Mouse (Mus musculus): ENCODE results near the gene Atp2a3. TPM values are rescaled to one million over a fixed set of nuclear protein-coding genes. Genes with fewer than 3 reads are reported as not detected.
A peak's percentile ranks its signal among the peaks of the same experiment; 100 is the strongest.

Atp2a3 gene
- polyA plus RNA-seq, 1 experiment from 2014 or later = 0.68 TPM

DNA sequence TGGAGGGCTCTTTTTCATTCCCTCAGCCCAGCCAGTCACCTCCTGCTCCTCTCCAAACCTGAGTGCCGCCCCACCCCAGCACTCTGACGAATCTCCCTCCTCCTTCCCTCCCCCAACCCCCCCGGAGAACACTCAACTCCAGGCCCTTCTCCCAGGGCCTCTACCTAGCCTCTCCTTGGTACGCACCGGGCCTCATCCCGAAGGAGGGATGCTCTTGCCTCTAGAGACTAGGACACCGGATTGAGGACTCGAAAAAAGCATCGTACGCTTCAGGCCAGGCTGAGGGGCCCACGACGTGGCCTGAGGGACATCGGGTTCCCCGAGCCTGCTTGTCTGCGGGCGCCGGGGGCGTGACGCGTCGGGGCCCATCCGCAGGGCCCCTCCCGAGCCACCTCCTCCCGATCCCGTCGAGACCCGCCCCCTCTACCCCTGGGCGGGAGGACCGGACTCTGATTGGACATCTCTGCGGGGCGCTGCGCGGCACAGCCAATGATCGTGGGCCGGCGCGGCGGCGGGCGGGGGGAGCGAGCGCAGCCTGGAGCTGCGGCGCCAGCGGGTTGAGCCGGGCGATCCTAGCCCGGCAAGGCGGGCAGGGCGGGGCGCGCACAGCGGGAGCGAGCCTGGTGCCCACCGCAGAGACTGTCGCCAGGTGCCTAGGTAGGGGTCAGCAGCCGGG lies 57.6 kb downstream of the Atp2a3 start, which contains the start of gene Camkk1:
Gene Camkk1 (plus strand): TSS at position 538 of the 676 bp plus-strand sequence.
- peak within 1 kb of the TSS; percentile 71 for H3K9ac ChIP-seq (ENCODE audit: low read depth, low read length)
- no peak within 1 kb of the TSS for H3K27ac ChIP-seq (ENCODE audit: low read depth, low read length)
- ATAC-seq (ENCODE audit: low FRiP score) (peak; percentile 96), DNase-seq (ENCODE audit: low spot score) (peak; percentile 94)
- WGBS = under 1% methylated on average over 55 of the region's 57 CpGs
- H3K27me3 ChIP-seq (ENCODE audit: control insufficient read depth, insufficient read depth, low read length) = peaks cover 20% of the 10 kb centered on the region
- H3K4me1 ChIP-seq (replicated peaks; ENCODE audit: control insufficient read depth, insufficient read depth, low read length) = peaks cover 3% of the 10 kb centered on the region; the same call in 1 of the 2 replicates
- no peaks in the 10 kb centered on the region for H3K9me3 ChIP-seq (ENCODE audit: control insufficient read depth, low read length)
- peak within 1 kb of the TSS; percentile 67 for H3K4me3 ChIP-seq (ENCODE audit: low read depth, low read length)
- H3K36me3 ChIP-seq (ENCODE audit: control insufficient read depth, insufficient read depth, low read length) = no peaks in the 10 kb centered on the region
- peak within 1 kb of the TSS; percentile 98 for H3K4me2 ChIP-seq (replicated peaks; ENCODE audit: low read depth, low read length)

DNA sequence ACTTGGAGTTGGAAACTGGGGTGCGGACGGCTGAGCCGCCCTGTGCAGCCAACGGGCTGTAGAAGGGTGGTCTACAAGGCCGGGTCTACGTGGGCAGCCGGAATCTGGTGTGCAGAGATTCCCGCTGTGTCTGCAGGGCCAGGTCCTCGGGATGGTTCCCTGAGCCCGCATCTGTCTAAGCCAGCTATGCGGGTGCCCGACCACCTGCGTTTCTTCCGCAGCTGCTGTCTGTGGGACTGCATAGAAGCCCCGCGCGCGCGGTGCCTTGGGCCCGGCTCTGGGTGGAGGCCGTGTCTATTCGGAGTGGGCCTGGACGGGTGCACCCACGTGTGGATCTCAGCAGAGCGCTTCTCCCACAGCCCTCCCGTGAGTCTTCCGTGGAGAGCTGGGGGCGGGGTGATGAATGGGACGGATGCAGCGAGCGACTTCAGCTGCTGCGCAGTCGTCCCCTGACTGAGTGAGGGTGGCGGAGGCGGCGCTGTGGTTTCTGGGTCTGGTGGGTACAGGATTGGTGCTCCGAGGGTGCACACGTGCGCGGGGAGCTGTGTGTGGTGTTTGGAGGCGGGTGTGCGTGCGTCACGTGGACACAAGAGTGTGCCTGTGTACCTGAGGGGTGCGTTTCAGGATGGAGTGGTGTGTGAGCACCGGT lies 58.3 kb downstream of the Atp2a3 start:
- H3K4me2 ChIP-seq (replicated peaks; ENCODE audit: low read depth, low read length) = peak overlapping the region; percentile 98
- H3K4me1 ChIP-seq (replicated peaks; ENCODE audit: control insufficient read depth, insufficient read depth, low read length) = peaks cover 3% of the 10 kb centered on the region; the same call in 1 of the 2 replicates
- H3K9ac ChIP-seq (ENCODE audit: low read depth, low read length) = peak overlapping the region; percentile 71
- DNase-seq (ENCODE audit: low spot score) = no peak
- WGBS = 2% methylated on average over 46 of the region's 46 CpGs
- peaks cover 20% of the 10 kb centered on the region for H3K27me3 ChIP-seq (ENCODE audit: control insufficient read depth, insufficient read depth, low read length)
- peak; percentile 80 for ATAC-seq (ENCODE audit: low FRiP score)
- no peaks in the 10 kb centered on the region for H3K36me3 ChIP-seq (ENCODE audit: control insufficient read depth, insufficient read depth, low read length)
- peak overlapping the region; percentile 67 for H3K4me3 ChIP-seq (ENCODE audit: low read depth, low read length)
- H3K27ac ChIP-seq (ENCODE audit: low read depth, low read length) = no peak overlapping the region
- H3K9me3 ChIP-seq (ENCODE audit: control insufficient read depth, low read length) = no peaks in the 10 kb centered on the region

DNA sequence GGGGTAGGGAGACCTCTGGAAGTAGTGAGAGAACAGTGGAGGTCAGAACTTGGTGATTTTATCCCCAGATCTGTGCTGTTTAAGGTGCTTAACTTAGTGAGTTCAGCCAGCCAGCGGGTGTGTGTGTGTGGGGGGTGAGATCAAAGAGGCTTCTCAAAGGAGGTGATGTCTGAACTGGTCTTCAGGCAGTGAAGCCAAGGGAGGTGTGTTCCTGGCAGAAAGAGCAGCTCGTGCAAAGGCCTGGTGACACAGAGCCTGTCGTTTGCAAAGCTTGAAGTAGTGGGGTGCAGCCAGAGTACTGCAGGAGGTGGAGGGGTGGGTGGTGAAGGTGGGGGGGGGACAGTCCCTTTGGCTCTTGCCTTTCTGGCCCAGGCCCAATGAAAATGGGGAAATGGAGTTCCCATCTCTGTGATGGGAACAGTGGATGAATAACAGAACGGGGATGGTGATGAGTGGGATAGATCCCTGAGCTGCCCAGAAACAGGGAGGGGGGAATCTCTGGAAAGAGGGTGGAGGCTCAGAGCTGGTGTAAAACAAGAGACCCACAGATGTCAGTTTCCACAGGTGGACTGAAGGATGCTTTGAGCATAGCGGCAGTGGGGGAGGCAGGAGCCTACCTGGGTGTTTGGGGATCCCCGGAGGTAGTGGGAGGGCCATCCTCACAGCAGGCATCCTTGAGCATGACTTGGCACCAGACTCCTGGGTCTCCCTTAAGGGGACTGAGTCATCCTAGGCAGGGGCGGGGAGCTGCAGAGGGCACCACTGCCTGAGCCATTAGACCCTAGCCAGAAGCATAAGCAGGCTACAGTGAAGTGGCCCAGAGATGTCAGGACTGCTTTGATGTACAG lies 60.2 kb downstream of the Atp2a3 start:
- Histone ChIP-seq H3K27me3 (ENCODE audit: control insufficient read depth, insufficient read depth, low read length) (peaks cover 20% of the 10 kb centered on the region), H3K36me3 (ENCODE audit: control insufficient read depth, insufficient read depth, low read length) (no peaks in the 10 kb centered on the region), H3K27ac (ENCODE audit: low read depth, low read length) (no peak overlapping the region), H3K4me3 (ENCODE audit: low read depth, low read length) (no peak overlapping the region), H3K9me3 (ENCODE audit: control insufficient read depth, low read length) (no peaks in the 10 kb centered on the region), H3K9ac (ENCODE audit: low read depth, low read length) (no peak overlapping the region), H3K4me2 (replicated peaks; ENCODE audit: low read depth, low read length) (no peak overlapping the region), H3K4me1 (replicated peaks; ENCODE audit: control insufficient read depth, insufficient read depth, low read length) (peaks cover 3% of the 10 kb centered on the region; the same call in 1 of the 2 replicates)
- ATAC-seq (ENCODE audit: low FRiP score) (no peak), DNase-seq (ENCODE audit: low spot score) (no peak)
- WGBS = 61% methylated on average over 7 of the region's 7 CpGs

DNA sequence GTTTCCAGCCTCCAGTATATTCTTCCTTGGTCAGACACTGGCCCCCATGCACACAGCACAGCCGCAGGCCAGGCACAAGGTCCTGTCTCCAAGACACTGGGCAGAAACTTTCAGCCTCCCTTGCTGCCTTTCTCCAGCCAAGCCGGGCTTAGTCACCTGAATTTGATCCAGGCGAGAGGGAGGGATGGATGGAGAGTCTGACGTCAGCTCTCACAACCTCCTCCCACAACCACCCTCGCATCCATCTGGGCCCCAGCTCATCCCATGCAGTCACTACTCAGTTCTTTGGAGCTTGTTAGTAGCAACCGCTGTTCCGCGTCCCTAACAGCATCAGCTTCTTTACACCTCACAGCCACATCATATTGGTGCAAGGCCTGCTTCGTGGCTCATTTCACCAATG lies 62.1 kb downstream of the Atp2a3 start:
- Histone ChIP-seq H3K4me1 (replicated peaks; ENCODE audit: control insufficient read depth, insufficient read depth, low read length) (peaks cover 3% of the 10 kb centered on the region; the same call in 1 of the 2 replicates), H3K27me3 (ENCODE audit: control insufficient read depth, insufficient read depth, low read length) (peaks cover 17% of the 10 kb centered on the region), H3K36me3 (ENCODE audit: control insufficient read depth, insufficient read depth, low read length) (no peaks in the 10 kb centered on the region), H3K4me3 (ENCODE audit: low read depth, low read length) (no peak overlapping the region), H3K9me3 (ENCODE audit: control insufficient read depth, low read length) (no peaks in the 10 kb centered on the region), H3K27ac (ENCODE audit: low read depth, low read length) (no peak overlapping the region), H3K9ac (ENCODE audit: low read depth, low read length) (no peak overlapping the region), H3K4me2 (replicated peaks; ENCODE audit: low read depth, low read length) (no peak overlapping the region)
- ATAC-seq (ENCODE audit: low FRiP score) (no peak), DNase-seq (ENCODE audit: low spot score) (no peak)
- 58% methylated on average over 9 of the region's 9 CpGs for WGBS

DNA sequence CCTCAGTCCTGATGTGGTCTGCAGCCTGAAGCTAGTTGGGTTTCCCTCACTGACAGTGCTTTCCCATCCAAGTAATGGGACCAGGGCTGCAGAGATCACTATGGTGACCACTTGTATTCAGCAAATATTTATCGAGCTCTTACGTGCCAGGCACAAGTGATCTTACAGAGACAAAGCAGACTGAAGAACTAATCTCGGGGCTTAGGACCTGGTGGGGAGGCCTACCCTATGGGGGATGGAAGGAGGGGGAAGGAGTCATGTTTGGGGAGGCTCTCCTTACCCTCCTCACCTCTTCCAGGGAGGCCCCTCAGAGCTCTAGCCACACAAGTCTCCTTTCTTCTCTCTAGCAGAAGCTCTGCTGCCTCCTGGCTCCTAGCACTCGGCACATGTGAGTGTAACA lies 62.9 kb downstream of the Atp2a3 start:
- peaks cover 3% of the 10 kb centered on the region; the same call in 1 of the 2 replicates for H3K4me1 ChIP-seq (replicated peaks; ENCODE audit: control insufficient read depth, insufficient read depth, low read length)
- no peak overlapping the region for H3K9ac ChIP-seq (ENCODE audit: low read depth, low read length)
- H3K4me2 ChIP-seq (replicated peaks; ENCODE audit: low read depth, low read length) = no peak overlapping the region
- DNase-seq (ENCODE audit: low spot score) (no peak), ATAC-seq (ENCODE audit: low FRiP score) (no peak)
- no peak overlapping the region for H3K27ac ChIP-seq (ENCODE audit: low read depth, low read length)
- H3K4me3 ChIP-seq (ENCODE audit: low read depth, low read length) = no peak overlapping the region
- WGBS = 49% methylated on average over 4 of the region's 4 CpGs
- H3K27me3 ChIP-seq (ENCODE audit: control insufficient read depth, insufficient read depth, low read length) = peaks cover 17% of the 10 kb centered on the region
- H3K9me3 ChIP-seq (ENCODE audit: control insufficient read depth, low read length) = no peaks in the 10 kb centered on the region
- no peaks in the 10 kb centered on the region for H3K36me3 ChIP-seq (ENCODE audit: control insufficient read depth, insufficient read depth, low read length)

DNA sequence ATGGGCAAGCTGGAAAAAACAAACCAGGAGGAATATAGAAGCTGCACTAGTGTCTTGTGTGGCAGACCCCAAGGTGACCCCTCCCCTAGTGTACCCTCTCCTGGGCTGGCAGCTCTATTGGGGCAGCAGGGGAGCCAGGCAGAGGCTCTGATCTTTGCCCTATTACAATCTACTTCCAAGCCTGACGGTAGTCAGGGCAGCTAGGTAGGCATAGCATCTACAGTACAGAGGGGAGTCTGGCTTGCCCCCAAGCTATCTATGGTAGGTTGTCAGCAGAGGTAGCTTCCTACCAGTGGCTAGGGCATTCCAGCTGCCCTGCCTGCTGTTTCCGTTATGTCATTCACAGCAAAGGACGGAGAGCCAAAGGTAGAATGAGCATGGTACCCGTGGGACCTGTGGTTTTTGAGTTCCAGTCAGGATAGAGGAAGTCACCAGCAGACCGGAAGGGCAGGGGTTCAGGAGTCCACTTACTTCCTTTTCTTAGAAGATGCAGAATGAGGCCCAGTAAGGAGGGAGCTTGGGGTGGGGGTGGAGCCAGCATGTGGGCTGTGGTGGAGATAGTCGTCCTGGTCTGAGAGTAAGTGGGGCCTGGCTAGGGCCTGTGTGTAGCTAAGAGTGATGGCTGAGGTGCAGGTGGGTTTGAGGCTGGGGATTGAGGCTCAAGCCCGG lies 63.4 kb downstream of the Atp2a3 start:
- no peaks in the 10 kb centered on the region for H3K36me3 ChIP-seq (ENCODE audit: control insufficient read depth, insufficient read depth, low read length)
- WGBS = 63% methylated on average over 7 of the region's 7 CpGs
- H3K27ac ChIP-seq (ENCODE audit: low read depth, low read length) = no peak overlapping the region
- H3K4me2 ChIP-seq (replicated peaks; ENCODE audit: low read depth, low read length) = no peak overlapping the region
- ATAC-seq (ENCODE audit: low FRiP score) = no peak
- H3K4me1 ChIP-seq (replicated peaks; ENCODE audit: control insufficient read depth, insufficient read depth, low read length) = peaks cover 3% of the 10 kb centered on the region; the same call in 1 of the 2 replicates
- H3K4me3 ChIP-seq (ENCODE audit: low read depth, low read length) = no peak overlapping the region
- no peak overlapping the region for H3K9ac ChIP-seq (ENCODE audit: low read depth, low read length)
- no peaks in the 10 kb centered on the region for H3K9me3 ChIP-seq (ENCODE audit: control insufficient read depth, low read length)
- peaks cover 15% of the 10 kb centered on the region for H3K27me3 ChIP-seq (ENCODE audit: control insufficient read depth, insufficient read depth, low read length)
- no peak for DNase-seq (ENCODE audit: low spot score)

DNA sequence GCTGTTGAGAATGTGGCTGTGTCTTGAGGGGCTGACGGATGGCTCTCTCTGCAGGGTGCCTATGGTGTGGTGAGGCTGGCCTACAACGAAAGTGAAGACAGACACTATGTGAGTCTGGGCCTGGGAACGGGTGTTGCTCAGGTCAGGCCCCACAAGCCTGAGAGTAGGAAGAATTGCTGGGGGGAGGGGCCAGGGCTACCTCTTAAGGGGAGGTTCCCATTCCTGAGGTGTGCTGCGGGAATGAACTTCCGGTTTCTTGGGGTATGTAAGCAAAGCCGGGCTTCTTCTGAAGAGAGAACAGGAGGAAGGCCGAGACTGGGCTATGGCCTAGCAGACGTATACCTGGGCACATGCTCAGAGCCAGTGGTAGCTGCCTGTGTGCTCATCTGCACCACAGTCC lies 66.0 kb downstream of the Atp2a3 start:
- Histone ChIP-seq H3K9me3 (ENCODE audit: control insufficient read depth, low read length) (no peaks in the 10 kb centered on the region), H3K4me3 (ENCODE audit: low read depth, low read length) (no peak overlapping the region), H3K4me1 (replicated peaks; ENCODE audit: control insufficient read depth, insufficient read depth, low read length) (no peaks in the 10 kb centered on the region), H3K27ac (ENCODE audit: low read depth, low read length) (no peak overlapping the region), H3K9ac (ENCODE audit: low read depth, low read length) (no peak overlapping the region), H3K27me3 (ENCODE audit: control insufficient read depth, insufficient read depth, low read length) (no peaks in the 10 kb centered on the region), H3K4me2 (replicated peaks; ENCODE audit: low read depth, low read length) (no peak overlapping the region), H3K36me3 (ENCODE audit: control insufficient read depth, insufficient read depth, low read length) (no peaks in the 10 kb centered on the region)
- no peak for DNase-seq (ENCODE audit: low spot score)
- WGBS = 56% methylated on average over 8 of the region's 8 CpGs
- ATAC-seq (ENCODE audit: low FRiP score) = no peak

DNA sequence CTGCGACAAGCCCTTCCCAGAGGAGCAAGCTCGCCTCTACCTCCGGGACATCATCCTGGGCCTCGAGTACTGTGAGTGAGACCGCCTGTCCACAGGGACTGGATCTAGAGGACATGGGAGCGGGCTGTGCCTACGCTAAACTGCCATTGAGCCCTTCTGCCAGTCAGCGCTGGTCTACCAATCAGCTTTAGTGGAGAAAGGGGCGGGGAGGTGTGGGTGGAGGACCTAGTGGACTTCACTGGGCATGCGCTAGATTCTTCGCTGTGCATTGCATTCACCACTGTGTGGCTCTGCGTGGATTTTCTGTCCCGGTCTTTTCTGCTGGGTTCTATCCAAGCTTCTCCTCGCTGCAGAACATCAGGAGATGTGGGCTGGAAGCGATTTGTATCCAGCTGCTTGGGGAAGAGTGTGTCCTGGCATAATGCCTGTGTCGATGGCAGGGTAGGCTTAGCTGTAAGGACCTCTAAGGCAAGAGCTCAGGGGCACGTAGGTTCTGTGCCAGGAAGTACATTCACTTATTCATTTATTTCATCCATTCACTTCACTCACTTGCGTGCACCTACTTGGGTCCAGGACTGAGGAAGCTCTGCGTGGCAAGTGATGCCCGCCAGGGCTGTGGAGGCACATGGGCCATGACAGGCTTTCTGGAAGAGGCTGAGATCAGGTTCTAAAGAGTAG lies 70.0 kb downstream of the Atp2a3 start:
- peak; percentile 91 for ATAC-seq (ENCODE audit: low FRiP score)
- peak; percentile 88 for DNase-seq (ENCODE audit: low spot score)
- no peaks in the 10 kb centered on the region for H3K27me3 ChIP-seq (ENCODE audit: control insufficient read depth, insufficient read depth, low read length)
- peak overlapping the region; percentile 2; the same call in 1 of the 2 replicates for H3K4me3 ChIP-seq (ENCODE audit: low read depth, low read length)
- peak overlapping the region; percentile 32 for H3K4me2 ChIP-seq (replicated peaks; ENCODE audit: low read depth, low read length)
- H3K4me1 ChIP-seq (replicated peaks; ENCODE audit: control insufficient read depth, insufficient read depth, low read length) = no peaks in the 10 kb centered on the region
- no peak overlapping the region for H3K9ac ChIP-seq (ENCODE audit: low read depth, low read length)
- H3K9me3 ChIP-seq (ENCODE audit: control insufficient read depth, low read length) = no peaks in the 10 kb centered on the region
- 26% methylated on average over 20 of the region's 20 CpGs for WGBS
- H3K36me3 ChIP-seq (ENCODE audit: control insufficient read depth, insufficient read depth, low read length) = no peaks in the 10 kb centered on the region
- H3K27ac ChIP-seq (ENCODE audit: low read depth, low read length) = no peak overlapping the region; the same call in 1 of the 2 replicates

All from hindbrain, embryonic 11.5 days (tissue).